Mouse (Mus musculus) hindbrain, embryonic 11.5 days (tissue): Measurements from ENCODE around the gene Cdk1. TPM values are rescaled to one million over a fixed set of nuclear protein-coding genes. Genes with fewer than 3 reads are reported as not detected.

Experiments
- ATAC-seq: fragments of 200-750 bp; cut with Nextera tagmentation; 2 replicates; pipeline ENCODE4 v1.8.0; 2017; ENCODE audit warnings: mild to moderate bottlenecking, moderate TSS enrichment, moderate library complexity; ENCODE audit not compliant: low FRiP score
- DNase-seq: peaks from one replicate; pipeline ENCODE4 v3.0.0-alpha.2; 2015; ENCODE audit warnings: low spot score
- H3K27ac ChIP-seq: fragments of 300-500 bp; sonication (generic); 2 replicates; pipeline ENCODE4 v1.5.1; 2014; ENCODE audit warnings: mild to moderate bottlenecking, low read depth, low read length
- H3K27me3 ChIP-seq: fragments of 300-500 bp; sonication (generic); 2 replicates; pipeline ENCODE4 v1.6.1; 2014; ENCODE audit warnings: mild to moderate bottlenecking, low read length, moderate library complexity, mixed read lengths; ENCODE audit not compliant: control insufficient read depth, insufficient read depth
- H3K36me3 ChIP-seq: fragments of 300-500 bp; sonication (generic); 2 replicates; pipeline ENCODE4 v1.6.1; 2014; ENCODE audit warnings: mild to moderate bottlenecking, low read length, moderate library complexity, mixed read lengths; ENCODE audit not compliant: control insufficient read depth, insufficient read depth
- H3K4me1 ChIP-seq: fragments of 300-500 bp; sonication (generic); replicated peaks from 2 replicates; pipeline ENCODE4 v1.6.1; 2014; ENCODE audit warnings: low read length, mixed read lengths; ENCODE audit not compliant: control insufficient read depth, insufficient read depth
- H3K4me2 ChIP-seq: fragments of 300-500 bp; sonication (generic); replicated peaks from 2 replicates; pipeline ENCODE4 v1.6.1; 2014; ENCODE audit warnings: mild to moderate bottlenecking, low read depth, low read length
- H3K4me3 ChIP-seq: fragments of 300-500 bp; sonication (generic); 2 replicates; pipeline ENCODE4 v1.5.1; 2014; ENCODE audit warnings: low read depth, low read length
- H3K9ac ChIP-seq: fragments of 300-500 bp; sonication (generic); 2 replicates; pipeline ENCODE4 v1.6.1; 2014; ENCODE audit warnings: low read depth, low read length
- H3K9me3 ChIP-seq: fragments of 300-500 bp; sonication (generic); 2 replicates; pipeline ENCODE4 v1.6.1; 2016; ENCODE audit warnings: low read length; ENCODE audit not compliant: control insufficient read depth
- WGBS: fragments of 180-500 bp; shearing (Covaris S2); extraction: QIAGEN DNeasy Blood & Tissue Kit; methylation state at CpG from one replicate; pipeline ENCODE4 v1.1.7; 2014; 5-methylcytosine and 5-hydroxymethylcytosine counted together
- polyA plus RNA-seq: library from polyadenylated mRNA; unstranded; fragments of >200 nt; fragmentation: Nextera tagmentation; extraction: Ambion mirVana; gene quantifications from 2 replicates; pipeline ENCODE4 v1.2.1, GENCODE M21; 2014

Cdk1 gene
- polyA plus RNA-seq, 1 experiment from 2014 or later = 348 TPM

- Histone ChIP-seq H3K4me2 (no peak overlapping the region), H3K4me3 (no peak overlapping the region), H3K27ac (no peak overlapping the region), H3K9ac (no peak overlapping the region), H3K27me3 (no peaks in the 10 kb centered on the region), H3K9me3 (no peaks in the 10 kb centered on the region), H3K36me3 (no peaks in the 10 kb centered on the region), H3K4me1 (no peaks in the 10 kb centered on the region)
- WGBS = 54% methylated on average over 7 of the region's 7 CpGs
- DNase-seq (no peak), ATAC-seq (no peak)
These were observed 47.1 kb downstream of the Cdk1 start for GRCm38 (mm10) chr10:69305600-69305999.

GRCm38 (mm10) chr10:69304819-69305218 is 47.9 kb downstream of the Cdk1 start:
- DNase-seq (no peak), ATAC-seq (no peak)
- Histone ChIP-seq H3K27me3 (no peaks in the 10 kb centered on the region), H3K4me3 (no peak overlapping the region), H3K9ac (no peak overlapping the region), H3K36me3 (no peaks in the 10 kb centered on the region), H3K4me1 (no peaks in the 10 kb centered on the region), H3K4me2 (no peak overlapping the region), H3K9me3 (no peaks in the 10 kb centered on the region), H3K27ac (no peak overlapping the region)
- 83% methylated on average over 3 of the region's 3 CpGs for WGBS

- WGBS = 89% methylated on average over 3 of the region's 3 CpGs
- Histone ChIP-seq H3K27me3 (no peaks in the 10 kb centered on the region), H3K4me2 (no peak overlapping the region), H3K27ac (no peak overlapping the region), H3K9ac (no peak overlapping the region), H3K4me3 (no peak overlapping the region), H3K36me3 (no peaks in the 10 kb centered on the region), H3K4me1 (no peaks in the 10 kb centered on the region), H3K9me3 (no peaks in the 10 kb centered on the region)
- ATAC-seq (no peak), DNase-seq (no peak)
These were observed 50.1 kb downstream of the Cdk1 start for GRCm38 (mm10) chr10:69302667-69303066.

GRCm38 (mm10) chr10:69299985-69300384 is 52.8 kb downstream of the Cdk1 start:
- WGBS = 89% methylated on average over 7 of the region's 7 CpGs
- DNase-seq (no peak), ATAC-seq (no peak)

GRCm38 (mm10) chr10:69295919-69296318 is 56.8 kb downstream of the Cdk1 start:
- WGBS = 81% methylated on average over 9 of the region's 9 CpGs
- H3K4me2 ChIP-seq = no peak overlapping the region
- H3K36me3 ChIP-seq = no peaks in the 10 kb centered on the region
- ATAC-seq (no peak), DNase-seq (no peak)
- H3K27ac ChIP-seq = no peak overlapping the region
- no peak overlapping the region for H3K4me3 ChIP-seq
- no peaks in the 10 kb centered on the region for H3K27me3 ChIP-seq
- no peaks in the 10 kb centered on the region for H3K9me3 ChIP-seq
- H3K9ac ChIP-seq = no peak overlapping the region
- H3K4me1 ChIP-seq = no peaks in the 10 kb centered on the region

More at GRCm38 (mm10) chr10:69299985-69300384, 52.8 kb downstream of the Cdk1 start:
- no peak overlapping the region for H3K27ac ChIP-seq
- no peak overlapping the region for H3K4me3 ChIP-seq
- no peaks in the 10 kb centered on the region for H3K36me3 ChIP-seq
- no peak overlapping the region for H3K4me2 ChIP-seq
- H3K9me3 ChIP-seq = no peaks in the 10 kb centered on the region
- H3K9ac ChIP-seq = no peak overlapping the region
- H3K27me3 ChIP-seq = no peaks in the 10 kb centered on the region
- no peaks in the 10 kb centered on the region for H3K4me1 ChIP-seq

GRCm38 (mm10) chr10:69290736-69291135 is 62.0 kb downstream of the Cdk1 start:
- no peaks in the 10 kb centered on the region for H3K4me1 ChIP-seq
- no peaks in the 10 kb centered on the region for H3K9me3 ChIP-seq
- H3K27me3 ChIP-seq = no peaks in the 10 kb centered on the region
- no peak overlapping the region for H3K27ac ChIP-seq
- H3K9ac ChIP-seq = no peak overlapping the region
- WGBS = 94% methylated on average over 8 of the region's 8 CpGs
- no peak overlapping the region for H3K4me2 ChIP-seq
- ATAC-seq = no peak
- no peak for DNase-seq
- no peak overlapping the region for H3K4me3 ChIP-seq
- no peaks in the 10 kb centered on the region for H3K36me3 ChIP-seq

- Histone ChIP-seq H3K9me3 (no peaks in the 10 kb centered on the region), H3K27me3 (no peaks in the 10 kb centered on the region), H3K4me3 (no peak overlapping the region), H3K27ac (no peak overlapping the region), H3K4me2 (no peak overlapping the region), H3K36me3 (no peaks in the 10 kb centered on the region), H3K4me1 (no peaks in the 10 kb centered on the region), H3K9ac (no peak overlapping the region)
- ATAC-seq (no peak), DNase-seq (no peak)
- 93% methylated on average over 6 of the region's 6 CpGs for WGBS
These were observed 64.0 kb downstream of the Cdk1 start for GRCm38 (mm10) chr10:69288720-69289119.

- H3K9me3 ChIP-seq = no peaks in the 10 kb centered on the region
- WGBS = 88% methylated on average over 4 of the region's 4 CpGs
- H3K27me3 ChIP-seq = no peaks in the 10 kb centered on the region
- no peak overlapping the region for H3K9ac ChIP-seq
- H3K4me3 ChIP-seq = no peak overlapping the region
- no peaks in the 10 kb centered on the region for H3K4me1 ChIP-seq
- ATAC-seq = no peak
- no peak overlapping the region for H3K4me2 ChIP-seq
- no peak for DNase-seq
- no peaks in the 10 kb centered on the region for H3K36me3 ChIP-seq
- no peak overlapping the region for H3K27ac ChIP-seq
These were observed 64.7 kb downstream of the Cdk1 start for GRCm38 (mm10) chr10:69288086-69288485.

- Histone ChIP-seq H3K27me3 (no peaks in the 10 kb centered on the region), H3K36me3 (no peaks in the 10 kb centered on the region), H3K4me2 (no peak overlapping the region), H3K4me3 (no peak overlapping the region), H3K9ac (no peak overlapping the region), H3K9me3 (no peaks in the 10 kb centered on the region), H3K4me1 (no peaks in the 10 kb centered on the region), H3K27ac (no peak overlapping the region)
- WGBS = 88% methylated on average over 3 of the region's 3 CpGs
- DNase-seq = no peak
- ATAC-seq = no peak
These were observed 65.8 kb downstream of the Cdk1 start for GRCm38 (mm10) chr10:69286939-69287338.
